Mouse (Mus musculus) T-helper 1 cell (primary cell): Measurements from ENCODE around the gene Olfr1023.

Experiments used
- in situ Hi-C: fragments of 300-600 bp; cut with MboI, MseI; formaldehyde crosslinking; loops from one replicate; pipeline ENCODE4 v1.15.1; 2025; ENCODE audit warnings: high pct_unique_total_duplicates

The Olfr1023 gene

DNA sequence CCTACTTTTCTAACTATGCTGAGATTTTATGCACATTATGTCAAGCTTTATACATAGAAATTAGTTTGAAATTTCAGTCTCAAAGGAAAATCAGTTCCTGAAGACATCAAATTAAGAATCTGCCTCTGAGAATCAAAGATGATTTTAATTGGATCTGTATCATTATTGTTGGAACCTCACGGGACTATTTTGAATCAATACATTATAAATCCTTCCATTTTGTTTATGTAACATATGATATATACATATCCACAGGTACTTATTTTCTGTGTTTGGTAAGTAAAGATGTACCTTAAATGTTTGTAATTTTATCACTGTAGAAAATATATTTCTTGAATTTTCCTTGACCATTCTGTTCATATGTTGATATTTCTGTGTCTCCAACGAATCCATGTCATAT is at the start of gene Olfr1023:
Gene Olfr1023 (plus strand): TSS at position 301 of the 400 bp plus-strand sequence.
- in situ Hi-C loops, result no loop called here

DNA sequence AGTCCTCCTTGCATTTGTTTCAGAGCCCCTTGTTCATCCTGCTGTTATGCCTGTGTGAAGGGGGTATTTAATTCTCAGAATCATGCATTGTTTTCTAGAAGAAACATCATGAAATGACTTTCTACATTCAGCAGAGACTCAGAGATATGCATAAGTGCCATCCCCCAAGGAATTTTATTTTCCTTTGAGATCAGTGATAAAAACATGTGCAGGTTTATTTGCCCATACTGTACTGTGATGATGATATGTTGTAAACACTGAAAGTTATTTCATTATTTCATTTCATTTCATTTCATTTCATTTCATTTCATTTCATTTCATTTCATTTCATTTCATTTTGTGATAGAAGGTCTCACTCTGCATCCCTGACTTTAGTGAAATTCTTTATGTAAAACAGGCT is 40.1 kb upstream of the Olfr1023 start, which contains the start of gene Olfr1019:
Gene Olfr1019 (minus strand): TSS at position 101 of the 400 bp plus-strand sequence.
- in situ Hi-C loops, result no loop called here

DNA sequence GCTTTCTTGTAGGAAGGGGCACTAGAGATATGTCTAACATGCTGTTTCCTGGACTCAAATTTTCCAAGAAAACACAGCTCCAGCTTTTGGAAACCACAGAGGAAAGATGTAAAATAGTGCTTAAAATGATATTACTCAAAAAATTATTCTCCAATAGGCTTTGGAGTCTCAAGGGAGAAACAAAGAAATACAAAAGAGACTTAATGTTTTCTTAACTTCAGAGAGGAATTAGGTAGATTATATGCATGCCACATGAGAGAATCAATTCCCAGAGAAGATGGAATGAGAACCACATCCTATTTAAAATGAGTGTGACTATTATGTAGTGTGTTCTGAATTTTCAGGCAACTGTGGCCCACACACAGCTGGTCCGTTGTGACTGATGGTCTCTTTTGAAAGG is 38.7 kb upstream of the Olfr1023 start, which contains the start of gene Olfr1020:
Gene Olfr1020 (plus strand): TSS at position 301 of the 400 bp plus-strand sequence.
- in situ Hi-C loops, result no loop called here

DNA sequence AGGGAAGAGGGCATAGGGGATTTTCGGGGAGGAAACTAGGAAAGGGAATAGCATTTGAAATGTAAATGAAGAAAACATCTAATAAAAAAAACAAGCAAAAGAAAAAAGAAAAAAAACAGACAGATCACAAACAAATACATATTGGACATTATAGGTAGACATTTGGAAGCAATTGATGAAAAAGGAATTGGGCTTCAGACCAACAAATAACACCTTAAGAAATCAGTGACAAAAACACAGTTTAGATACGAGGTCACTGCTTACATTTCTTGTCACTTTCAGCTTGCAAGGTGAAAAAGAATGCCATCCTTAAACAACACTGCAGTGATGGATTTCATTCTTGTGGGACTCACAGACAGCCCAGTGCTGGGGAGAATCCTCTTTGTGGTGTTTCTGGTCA is 17.1 kb upstream of the Olfr1023 start, which contains the start of gene Olfr1022:
Gene Olfr1022 (plus strand): TSS at position 301 of the 400 bp plus-strand sequence.
- in situ Hi-C loops, result no loop called here

DNA sequence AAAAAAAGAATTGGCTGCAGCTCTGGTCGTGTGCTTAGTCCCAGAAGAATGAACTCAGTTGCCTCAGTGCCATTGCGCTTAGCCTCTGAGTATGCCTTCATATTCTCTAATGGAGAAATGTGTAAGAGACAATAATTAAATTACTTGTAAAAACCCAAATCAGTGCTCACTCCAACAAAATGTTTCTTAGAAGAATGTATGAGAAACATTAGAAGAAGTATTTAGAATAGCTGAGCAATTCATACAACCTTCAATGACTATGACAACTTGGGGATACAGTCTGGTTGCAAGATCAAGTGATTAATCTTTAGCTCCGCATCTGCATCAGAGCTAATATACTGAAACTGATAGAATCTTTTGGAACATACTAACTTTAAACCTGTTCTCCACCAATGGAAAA is 19.5 kb downstream of the Olfr1023 start, which contains the start of gene Olfr1024:
Gene Olfr1024 (minus strand): TSS at position 101 of the 400 bp plus-strand sequence.
- in situ Hi-C loops, result no loop called here

DNA sequence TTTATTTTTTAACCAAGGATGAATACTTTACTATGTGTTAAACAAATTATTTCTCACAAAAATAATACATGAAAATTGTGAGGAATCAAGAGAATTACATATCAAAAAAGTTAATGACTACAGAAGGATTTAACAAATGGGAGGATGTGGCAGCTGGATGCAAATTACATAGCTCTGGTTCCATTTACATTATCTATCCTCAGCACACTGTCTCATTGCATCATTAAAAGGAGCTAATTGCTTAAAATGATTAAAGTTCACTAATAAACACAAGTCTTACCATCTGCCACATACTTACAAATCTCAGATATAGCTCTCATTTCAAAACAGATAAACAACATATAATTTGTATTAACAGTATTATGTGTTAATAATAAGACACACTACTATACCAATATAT is 27.8 kb downstream of the Olfr1023 start:
- in situ Hi-C loops, result no loop called here

DNA sequence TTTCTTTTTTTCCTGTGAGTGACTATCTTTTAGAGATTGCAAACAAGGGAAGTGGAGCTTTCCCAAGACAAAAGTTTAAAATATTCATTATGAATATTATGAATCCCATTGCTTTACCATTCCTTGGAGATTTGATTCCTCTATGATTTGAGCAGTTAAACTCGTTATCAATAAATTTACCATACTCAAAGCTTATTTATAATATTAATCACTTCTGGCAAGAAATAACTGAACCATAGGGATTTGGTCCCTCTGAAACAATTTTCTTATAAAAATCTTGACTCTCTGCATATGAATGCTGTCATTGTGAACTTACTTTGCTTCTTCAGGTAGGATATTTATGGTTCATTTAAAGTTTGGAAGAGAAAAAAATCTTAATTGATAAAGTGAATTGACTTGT is 29.5 kb downstream of the Olfr1023 start, which contains the start of gene Olfr1025-ps1:
Gene Olfr1025-ps1 (plus strand): TSS at position 301 of the 400 bp plus-strand sequence.
- in situ Hi-C loops, result no loop called here

DNA sequence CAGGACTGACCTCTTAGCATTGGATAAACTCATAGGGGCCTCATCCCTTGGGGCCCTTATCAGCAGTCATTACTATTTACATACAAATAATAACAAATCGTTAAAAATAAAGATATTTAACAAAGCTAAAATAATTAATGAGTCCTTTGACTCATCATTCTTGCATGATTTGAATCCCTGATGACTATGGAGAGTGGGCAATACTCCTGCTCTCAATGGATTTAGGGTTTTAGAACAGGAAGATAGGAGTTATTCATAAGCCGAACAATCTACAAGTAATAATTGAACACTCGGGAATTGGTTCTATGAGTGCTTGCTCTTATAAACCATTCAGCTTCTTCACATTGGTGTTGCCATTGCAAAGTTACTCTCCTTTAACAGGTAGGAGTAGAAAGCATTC is 35.8 kb downstream of the Olfr1023 start, which contains the start of gene Olfr1026:
Gene Olfr1026 (plus strand): TSS at position 301 of the 400 bp plus-strand sequence.
- in situ Hi-C loops, result no loop called here
